Mouse (Mus musculus) granulocyte monocyte progenitor cell, adult 5-6 weeks (primary cell): ENCODE results near the gene Ell. TPM values are rescaled to one million over a fixed set of nuclear protein-coding genes. Genes with fewer than 3 reads are reported as not detected.
A peak's percentile ranks its signal among the peaks of the same experiment; 100 is the strongest.

Experiments
- ATAC-seq: replicated peaks from 2 replicates; pipeline ENCODE4 v1.8.0; 2016; ENCODE audit warnings: mild to moderate bottlenecking, moderate TSS enrichment, inconsistent platforms; ENCODE audit not compliant: poor library complexity, severe bottlenecking
- total RNA-seq, 2 experiments: library from RNA; stranded (forward) in 1 of 2; stranded (reverse) in 1 of 2; fragments of 200-712, 200-1000 nt in 1 of 2; fragments of >200 nt in 1 of 2; fragmentation: Nextera tagmentation in 1 of 2; gene quantifications; 2 replicates each; pipeline ENCODE4 v1.2.3; 2014 to 2017

Gene Ell
- total RNA-seq, 2 experiments from 2014 or later, result 5.5 to 11.7 TPM

DNA sequence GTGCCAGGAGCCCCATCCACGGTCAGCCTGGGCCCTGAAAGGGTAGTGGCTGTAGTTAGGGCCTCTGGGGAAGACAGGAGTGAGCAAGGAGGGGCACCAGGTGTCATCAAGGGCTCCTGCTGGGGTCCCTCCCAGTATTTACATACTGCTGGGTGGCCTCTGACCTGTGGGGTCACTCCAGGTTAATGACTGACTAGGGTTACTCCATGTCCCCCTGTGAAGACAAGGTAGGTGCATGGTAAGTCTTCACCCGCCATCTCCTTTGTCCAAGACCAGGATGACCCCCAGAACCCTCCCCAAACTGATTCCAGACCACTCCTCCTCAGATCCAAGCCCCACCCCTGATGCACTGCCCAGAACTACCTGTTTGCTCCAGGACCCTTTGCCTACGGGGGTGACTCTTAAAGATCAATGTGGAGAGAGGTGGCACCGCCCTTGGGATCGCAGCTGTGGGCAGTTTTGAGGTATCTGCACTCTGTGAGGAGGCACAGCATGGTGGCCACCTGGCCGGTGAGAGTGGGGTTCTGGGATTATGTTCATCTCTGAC is 93.2 kb downstream of the Ell start, which contains the start of gene Gdf15:
TSS of gene Gdf15 (minus strand) at position 111 of the 547 bp plus-strand sequence.
- ATAC-seq, result no peak

DNA sequence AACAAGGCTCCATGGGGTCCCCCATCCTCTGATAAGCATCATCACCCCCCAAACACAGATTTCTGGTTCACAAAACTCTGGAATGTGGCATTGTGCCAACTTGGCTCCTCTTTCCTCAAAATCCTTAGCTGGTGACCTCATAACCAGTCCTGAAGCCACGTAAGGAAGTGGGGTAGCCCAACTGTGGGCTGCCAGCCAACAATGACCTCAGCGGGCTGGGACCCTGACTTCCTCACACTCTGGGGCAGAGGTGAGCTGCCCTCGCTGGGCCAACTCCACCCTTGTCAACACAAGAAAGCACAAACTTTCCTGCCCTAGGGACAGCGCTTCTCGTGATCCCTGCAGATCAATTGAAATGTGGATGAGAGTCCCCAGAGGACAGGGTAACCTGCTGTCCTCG is 94.8 kb downstream of the Ell start:
- peak; percentile 31 for ATAC-seq

GRCm38 (mm10) chr8:70635527-70635926 is 96.3 kb downstream of the Ell start:
- peak; percentile 53 for ATAC-seq

GRCm38 (mm10) chr8:70636838-70637237 is 97.6 kb downstream of the Ell start:
- ATAC-seq, result no peak

DNA sequence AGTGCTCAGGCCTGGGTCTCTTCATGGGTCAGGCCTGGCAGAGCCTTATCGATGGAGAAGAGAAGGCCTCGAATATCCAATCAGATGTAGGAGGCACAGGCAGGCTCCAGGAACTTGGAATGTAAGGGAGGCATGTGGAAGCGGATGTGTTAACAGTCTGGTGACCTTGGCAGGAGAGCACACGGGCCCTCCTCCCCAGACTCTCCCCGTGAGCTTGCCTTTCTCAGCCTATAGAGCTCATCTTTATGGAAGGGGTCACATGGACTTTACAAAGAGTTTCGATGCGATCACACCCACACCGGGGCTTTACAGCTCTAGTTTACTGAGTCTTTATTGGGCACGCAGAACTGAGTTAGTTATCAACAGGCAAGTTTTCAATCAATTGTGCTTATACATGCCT is 99.5 kb downstream of the Ell start:
- ATAC-seq, result no peak

Other genes starting within 250 kb of the Ell start
- 45.9 and 66.8 TPM in 2 replicates for gene Ddx49, start 237.0 kb upstream of the Ell start, total RNA-seq (2014; fragmentation: Nextera tagmentation)
- gene Ddx49, start 237.0 kb upstream of the Ell start, total RNA-seq (2017), result 139 and 177 TPM in 2 replicates
- gene Cope, start 236.9 kb upstream of the Ell start, total RNA-seq (2014; fragmentation: Nextera tagmentation), result 209 and 240 TPM in 2 replicates
- gene Cope, start 236.9 kb upstream of the Ell start, total RNA-seq (2017), result 132 and 155 TPM in 2 replicates
- gene Cers1, start 223.7 kb upstream of the Ell start, total RNA-seq (2014; fragmentation: Nextera tagmentation), result not detected in 2 replicates
- gene Cers1, start 223.7 kb upstream of the Ell start, total RNA-seq (2017), result not detected in 2 replicates
- gene Gdf1, start 209.6 kb upstream of the Ell start, total RNA-seq (2014; fragmentation: Nextera tagmentation), result not detected in 2 replicates
- not detected in 2 replicates for gene Gdf1, start 209.6 kb upstream of the Ell start, total RNA-seq (2017)
- 30.6 and 33.7 TPM in 2 replicates for gene Upf1, start 186.2 kb upstream of the Ell start, total RNA-seq (2014; fragmentation: Nextera tagmentation)
- 24.2 and 30.8 TPM in 2 replicates for gene Upf1, start 186.2 kb upstream of the Ell start, total RNA-seq (2017)
- 0.88 TPM in 1 of 2 replicates, not detected in the other for gene Comp, start 165.9 kb upstream of the Ell start, total RNA-seq (2014; fragmentation: Nextera tagmentation)
- gene Comp, start 165.9 kb upstream of the Ell start, total RNA-seq (2017), result not detected in 2 replicates
- gene Crtc1, start 99.9 kb upstream of the Ell start, total RNA-seq (2014; fragmentation: Nextera tagmentation), result 7.4 and 19.5 TPM in 2 replicates
- gene Crtc1, start 99.9 kb upstream of the Ell start, total RNA-seq (2017), result 2.3 and 4.8 TPM in 2 replicates
- 2.1 and 4.4 TPM in 2 replicates for gene Klhl26, start 62.5 kb upstream of the Ell start, total RNA-seq (2014; fragmentation: Nextera tagmentation)
- 4.0 and 4.1 TPM in 2 replicates for gene Klhl26, start 62.5 kb upstream of the Ell start, total RNA-seq (2017)
- not detected in 2 replicates for gene Tmem59l, start 52.1 kb upstream of the Ell start, total RNA-seq (2014; fragmentation: Nextera tagmentation)
- gene Tmem59l, start 52.1 kb upstream of the Ell start, total RNA-seq (2017), result not detected in 2 replicates
- gene Crlf1, start 46.3 kb upstream of the Ell start, total RNA-seq (2014; fragmentation: Nextera tagmentation), result not detected in 2 replicates
- not detected in 2 replicates for gene Crlf1, start 46.3 kb upstream of the Ell start, total RNA-seq (2017)
- gene Rex1bd, start 32.7 kb upstream of the Ell start, total RNA-seq (2014; fragmentation: Nextera tagmentation), result 21.7 and 30.2 TPM in 2 replicates
- gene Rex1bd, start 32.7 kb upstream of the Ell start, total RNA-seq (2017), result 33.4 and 64.9 TPM in 2 replicates
- gene Uba52, start 28.7 kb upstream of the Ell start, total RNA-seq (2014; fragmentation: Nextera tagmentation), result 2,675 and 2,799 TPM in 2 replicates
- 3,231 and 3,572 TPM in 2 replicates for gene Uba52, start 28.7 kb upstream of the Ell start, total RNA-seq (2017)
- gene Fkbp8, start 11.7 kb upstream of the Ell start, total RNA-seq (2014; fragmentation: Nextera tagmentation), result 113 and 149 TPM in 2 replicates
- gene Fkbp8, start 11.7 kb upstream of the Ell start, total RNA-seq (2017), result 107 and 118 TPM in 2 replicates
- gene Kxd1, start 11.5 kb upstream of the Ell start, total RNA-seq (2014; fragmentation: Nextera tagmentation), result 83.7 and 84.5 TPM in 2 replicates
- gene Kxd1, start 11.5 kb upstream of the Ell start, total RNA-seq (2017), result 68.7 and 74.4 TPM in 2 replicates
- 30.8 and 66.6 TPM in 2 replicates for gene Isyna1, start 54.9 kb downstream of the Ell start, total RNA-seq (2014; fragmentation: Nextera tagmentation)
- 35.2 and 38.6 TPM in 2 replicates for gene Isyna1, start 54.9 kb downstream of the Ell start, total RNA-seq (2017)
- 53.8 and 75.4 TPM in 2 replicates for gene Ssbp4, start 69.4 kb downstream of the Ell start, total RNA-seq (2014; fragmentation: Nextera tagmentation)
- gene Ssbp4, start 69.4 kb downstream of the Ell start, total RNA-seq (2017), result 35.2 and 87.9 TPM in 2 replicates
- gene Lrrc25, start 76.7 kb downstream of the Ell start, total RNA-seq (2014; fragmentation: Nextera tagmentation), result 2.9 and 5.2 TPM in 2 replicates
- gene Lrrc25, start 76.7 kb downstream of the Ell start, total RNA-seq (2017), result 1.1 and 3.1 TPM in 2 replicates
- gene Gdf15, start 93.0 kb downstream of the Ell start, total RNA-seq (2014; fragmentation: Nextera tagmentation), result not detected in 2 replicates
- gene Gdf15, start 93.0 kb downstream of the Ell start, total RNA-seq (2017), result 0.67 TPM in 1 of 2 replicates, not detected in the other
- 8.5 and 31.0 TPM in 2 replicates for gene Pgpep1, start 120.9 kb downstream of the Ell start, total RNA-seq (2014; fragmentation: Nextera tagmentation)
- 6.5 and 6.9 TPM in 2 replicates for gene Pgpep1, start 120.9 kb downstream of the Ell start, total RNA-seq (2017)
- 187 and 226 TPM in 2 replicates for gene Lsm4, start 133.8 kb downstream of the Ell start, total RNA-seq (2014; fragmentation: Nextera tagmentation)
- 247 and 312 TPM in 2 replicates for gene Lsm4, start 133.8 kb downstream of the Ell start, total RNA-seq (2017)
- 7.7 and 12.3 TPM in 2 replicates for gene Jund, start 159.5 kb downstream of the Ell start, total RNA-seq (2014; fragmentation: Nextera tagmentation)
- gene Jund, start 159.5 kb downstream of the Ell start, total RNA-seq (2017), result 24.6 and 27.0 TPM in 2 replicates
- not detected in 2 replicates for gene Iqcn, start 164.0 kb downstream of the Ell start, total RNA-seq (2014; fragmentation: Nextera tagmentation)
- gene Iqcn, start 164.0 kb downstream of the Ell start, total RNA-seq (2017), result not detected in 2 replicates
- gene Gm3336, start 179.1 kb downstream of the Ell start, total RNA-seq (2014; fragmentation: Nextera tagmentation), result not detected in 2 replicates
- not detected in 2 replicates for gene Gm3336, start 179.1 kb downstream of the Ell start, total RNA-seq (2017)
- gene Pde4c, start 184.3 kb downstream of the Ell start, total RNA-seq (2014; fragmentation: Nextera tagmentation), result not detected in 2 replicates
- not detected in 2 replicates for gene Pde4c, start 184.3 kb downstream of the Ell start, total RNA-seq (2017)
- gene Rab3a, start 215.2 kb downstream of the Ell start, total RNA-seq (2014; fragmentation: Nextera tagmentation), result 5.5 and 10.8 TPM in 2 replicates
- 0.34 and 1.6 TPM in 2 replicates for gene Rab3a, start 215.2 kb downstream of the Ell start, total RNA-seq (2017)
- 28.6 and 41.1 TPM in 2 replicates for gene Mpv17l2, start 221.5 kb downstream of the Ell start, total RNA-seq (2014; fragmentation: Nextera tagmentation)
- gene Mpv17l2, start 221.5 kb downstream of the Ell start, total RNA-seq (2017), result 9.0 and 9.3 TPM in 2 replicates
- 6.6 and 14.0 TPM in 2 replicates for gene Pik3r2, start 237.3 kb downstream of the Ell start, total RNA-seq (2014; fragmentation: Nextera tagmentation)
- 12.1 and 16.6 TPM in 2 replicates for gene Pik3r2, start 237.3 kb downstream of the Ell start, total RNA-seq (2017)